Mouse (Mus musculus): ENCODE measurements around the gene Hunk. TPM values are rescaled to one million over a fixed set of nuclear protein-coding genes. Genes with fewer than 3 reads are reported as not detected.

Gene Hunk
- polyA plus RNA-seq, 1 experiment from 2014 or later: 7.1 TPM

GRCm38 (mm10) chr16:90395996-90396556, 10.3 kb downstream of the Hunk start:
- ATAC-seq (ENCODE audit: low FRiP score, low read depth): no peak
- Histone ChIP-seq H3K9ac (no peak overlapping the region), H3K4me3 (no peak overlapping the region), H3K4me2 (no peak overlapping the region), H3K4me1 (replicated peaks) (peaks cover 11% of the 10 kb centered on the region), H3K36me3 (peaks cover 7% of the 10 kb centered on the region), H3K27ac (replicated peaks) (0 out of 2 replicates have a peak overlapping the region, but pooled peaks have one; percentile 30), H3K9me3 (no peaks in the 10 kb centered on the region), H3K27me3 (no peaks in the 10 kb centered on the region)
- WGBS: 80% methylated on average over 11 of the region's 11 CpGs

- Histone ChIP-seq H3K4me2 (no peak overlapping the region), H3K27me3 (no peaks in the 10 kb centered on the region), H3K27ac (replicated peaks) (no peak overlapping the region), H3K9me3 (no peaks in the 10 kb centered on the region), H3K4me1 (replicated peaks) (peaks cover 19% of the 10 kb centered on the region), H3K4me3 (no peak overlapping the region), H3K9ac (no peak overlapping the region), H3K36me3 (no peaks in the 10 kb centered on the region)
- no peak for ATAC-seq (ENCODE audit: low FRiP score, low read depth)
- 79% methylated on average over 2 of the region's 2 CpGs for WGBS
Measured at GRCm38 (mm10) chr16:90396882-90397281, 11.1 kb downstream of the Hunk start.

GRCm38 (mm10) chr16:90400314-90400713, 14.5 kb downstream of the Hunk start:
- Histone ChIP-seq H3K4me2 (no peak overlapping the region), H3K27me3 (no peaks in the 10 kb centered on the region), H3K9me3 (no peaks in the 10 kb centered on the region), H3K27ac (replicated peaks) (no peak overlapping the region), H3K4me3 (no peak overlapping the region), H3K4me1 (replicated peaks) (peaks cover 20% of the 10 kb centered on the region), H3K36me3 (no peaks in the 10 kb centered on the region), H3K9ac (no peak overlapping the region)
- 14% methylated on average over 7 of the region's 9 CpGs for WGBS
- no peak for ATAC-seq (ENCODE audit: low FRiP score, low read depth)

- Histone ChIP-seq H3K4me2 (peak overlapping the region; percentile 38; the same call in 1 of the 2 replicates), H3K4me1 (replicated peaks) (peaks cover 20% of the 10 kb centered on the region), H3K36me3 (no peaks in the 10 kb centered on the region), H3K9ac (no peak overlapping the region), H3K9me3 (no peaks in the 10 kb centered on the region), H3K27ac (replicated peaks) (no peak overlapping the region), H3K27me3 (no peaks in the 10 kb centered on the region), H3K4me3 (no peak overlapping the region)
- ATAC-seq (ENCODE audit: low FRiP score, low read depth): peak; percentile 44; the same call in 1 of the 2 replicates
- 22% methylated on average over 12 of the region's 12 CpGs for WGBS
Measured at GRCm38 (mm10) chr16:90400906-90401666, 15.3 kb downstream of the Hunk start.

- H3K4me2 ChIP-seq: no peak overlapping the region
- no peaks in the 10 kb centered on the region for H3K9me3 ChIP-seq
- 77% methylated on average over 7 of the region's 7 CpGs for WGBS
- no peak for ATAC-seq (ENCODE audit: low FRiP score, low read depth)
- no peak overlapping the region for H3K27ac ChIP-seq (replicated peaks)
- no peak overlapping the region for H3K9ac ChIP-seq
- H3K27me3 ChIP-seq: no peaks in the 10 kb centered on the region
- H3K4me1 ChIP-seq (replicated peaks): peaks cover 21% of the 10 kb centered on the region
- no peaks in the 10 kb centered on the region for H3K36me3 ChIP-seq
- H3K4me3 ChIP-seq: no peak overlapping the region
Measured at GRCm38 (mm10) chr16:90402292-90402691, 16.5 kb downstream of the Hunk start.

GRCm38 (mm10) chr16:90405195-90405594, 19.4 kb downstream of the Hunk start:
- no peak overlapping the region for H3K4me3 ChIP-seq
- H3K4me1 ChIP-seq (replicated peaks): peaks cover 43% of the 10 kb centered on the region
- 68% methylated on average over 3 of the region's 3 CpGs for WGBS

GRCm38 (mm10) chr16:90405599-90405998, 19.8 kb downstream of the Hunk start:
- WGBS: 62% methylated on average over 6 of the region's 6 CpGs
- no peaks in the 10 kb centered on the region for H3K9me3 ChIP-seq
- H3K27ac ChIP-seq (replicated peaks): no peak overlapping the region
- no peak overlapping the region for H3K4me2 ChIP-seq
- H3K9ac ChIP-seq: no peak overlapping the region
- ATAC-seq (ENCODE audit: low FRiP score, low read depth): no peak
- no peak overlapping the region for H3K4me3 ChIP-seq
- H3K4me1 ChIP-seq (replicated peaks): peaks cover 43% of the 10 kb centered on the region
- no peaks in the 10 kb centered on the region for H3K36me3 ChIP-seq
- no peaks in the 10 kb centered on the region for H3K27me3 ChIP-seq

More at GRCm38 (mm10) chr16:90405195-90405594, 19.4 kb downstream of the Hunk start:
- ATAC-seq (ENCODE audit: low FRiP score, low read depth): no peak
- Histone ChIP-seq H3K9ac (no peak overlapping the region), H3K4me2 (no peak overlapping the region), H3K36me3 (no peaks in the 10 kb centered on the region), H3K27ac (replicated peaks) (no peak overlapping the region), H3K27me3 (no peaks in the 10 kb centered on the region), H3K9me3 (no peaks in the 10 kb centered on the region)

GRCm38 (mm10) chr16:90407541-90408289, 21.9 kb downstream of the Hunk start:
- ATAC-seq (ENCODE audit: low FRiP score, low read depth): peak; percentile 67; the same call in 1 of the 2 replicates
- Histone ChIP-seq H3K27ac (replicated peaks) (peak overlapping the region; percentile 1; the same call in 1 of the 2 replicates), H3K36me3 (no peaks in the 10 kb centered on the region), H3K9ac (no peak overlapping the region), H3K4me3 (no peak overlapping the region), H3K9me3 (no peaks in the 10 kb centered on the region), H3K4me2 (0 out of 2 replicates have a peak overlapping the region, but pooled peaks have one; percentile 1), H3K4me1 (replicated peaks) (peaks cover 28% of the 10 kb centered on the region), H3K27me3 (no peaks in the 10 kb centered on the region)
- 16% methylated on average over 12 of the region's 12 CpGs for WGBS

- H3K27ac ChIP-seq (replicated peaks): no peak overlapping the region
- no peak overlapping the region for H3K4me3 ChIP-seq
- no peak for ATAC-seq (ENCODE audit: low FRiP score, low read depth)
- H3K27me3 ChIP-seq: no peaks in the 10 kb centered on the region
- H3K9me3 ChIP-seq: no peaks in the 10 kb centered on the region
- H3K4me1 ChIP-seq (replicated peaks): peaks cover 20% of the 10 kb centered on the region
- no peak overlapping the region for H3K9ac ChIP-seq
- H3K4me2 ChIP-seq: no peak overlapping the region
- 81% methylated on average over 8 of the region's 8 CpGs for WGBS
- H3K36me3 ChIP-seq: no peaks in the 10 kb centered on the region
Measured at GRCm38 (mm10) chr16:90412096-90413082, 26.6 kb downstream of the Hunk start.

- Histone ChIP-seq H3K9me3 (no peaks in the 10 kb centered on the region), H3K4me2 (no peak overlapping the region), H3K4me1 (replicated peaks) (peaks cover 23% of the 10 kb centered on the region), H3K27ac (replicated peaks) (no peak overlapping the region), H3K9ac (no peak overlapping the region), H3K36me3 (no peaks in the 10 kb centered on the region), H3K4me3 (no peak overlapping the region), H3K27me3 (no peaks in the 10 kb centered on the region)
- ATAC-seq (ENCODE audit: low FRiP score, low read depth): no peak
Measured at GRCm38 (mm10) chr16:90416621-90417020, 30.8 kb downstream of the Hunk start.

- Histone ChIP-seq H3K9ac (no peak overlapping the region), H3K4me3 (no peak overlapping the region), H3K4me1 (replicated peaks) (peaks cover 43% of the 10 kb centered on the region), H3K4me2 (peak overlapping the region; percentile 4; the same call in 1 of the 2 replicates), H3K27ac (replicated peaks) (no peak overlapping the region), H3K36me3 (no peaks in the 10 kb centered on the region), H3K9me3 (no peaks in the 10 kb centered on the region), H3K27me3 (no peaks in the 10 kb centered on the region)
- ATAC-seq (ENCODE audit: low FRiP score, low read depth): no peak
- 6% methylated on average over 12 of the region's 12 CpGs for WGBS
Measured at GRCm38 (mm10) chr16:90418661-90419060, 32.8 kb downstream of the Hunk start.
